Mouse (Mus musculus) cerebellum, adult (tissue): ENCODE results near the gene Dleu7.
A peak's percentile ranks its signal among the peaks of the same experiment; 100 is the strongest.

Experiments used
- ATAC-seq: cut with Nextera tagmentation; 2 replicates; pipeline ENCODE4 v1.9.2; 2017; ENCODE audit warnings: mild to moderate bottlenecking, moderate library complexity, mixed read lengths; ENCODE audit not compliant: insufficient number of reproducible peaks, low FRiP score, low TSS enrichment

Gene Dleu7

DNA sequence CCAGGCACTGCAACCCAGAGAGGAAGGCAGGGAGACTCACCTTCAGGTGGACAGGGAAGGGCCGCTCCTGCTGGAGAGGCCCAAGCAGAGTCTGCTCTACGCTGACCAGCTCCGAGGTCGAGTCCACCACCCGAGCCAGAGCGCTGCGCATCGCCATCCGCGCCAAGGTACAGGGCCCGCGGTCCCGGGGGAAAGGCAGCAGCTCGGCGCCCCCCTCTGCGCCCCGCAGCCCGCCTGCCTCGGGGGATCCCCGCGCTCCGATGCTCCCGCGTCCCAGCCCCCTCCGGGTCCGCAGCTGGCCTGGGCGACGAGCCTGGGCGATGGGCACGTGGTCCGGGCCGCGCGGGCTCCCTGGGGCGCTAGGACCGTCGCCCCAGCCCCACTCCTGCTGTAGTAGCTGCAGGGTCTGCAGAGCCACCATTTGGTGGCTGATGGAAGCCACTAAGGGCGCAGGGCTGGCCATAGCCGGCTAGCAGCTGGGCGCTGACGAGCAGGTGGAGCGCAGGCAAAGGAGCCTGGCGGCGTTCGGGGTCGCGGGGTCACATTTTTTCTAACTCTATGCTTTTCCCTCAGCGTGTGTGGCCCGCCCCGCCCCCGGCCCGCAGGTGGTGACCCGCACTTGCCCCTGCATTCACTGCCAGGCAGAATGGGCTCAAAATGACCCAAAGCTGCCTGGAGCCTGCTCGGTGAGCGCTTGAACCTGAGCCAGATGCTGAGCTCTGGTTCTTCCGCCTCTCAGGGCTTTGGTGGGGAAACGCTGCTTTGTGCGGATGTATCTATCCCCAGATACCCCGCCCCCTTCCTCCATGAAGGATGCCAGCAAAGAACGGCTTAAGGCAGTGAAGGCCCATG lies at the start of gene Dleu7, which contains the start of gene Rnaseh2b:
Gene Dleu7 (minus strand): TSS at position 560 of the 852 bp plus-strand sequence.
Gene Rnaseh2b (plus strand): TSS at position 102 of the 852 bp plus-strand sequence.
- ATAC-seq, result peak; percentile 56; the same call in 1 of the 2 replicates

DNA sequence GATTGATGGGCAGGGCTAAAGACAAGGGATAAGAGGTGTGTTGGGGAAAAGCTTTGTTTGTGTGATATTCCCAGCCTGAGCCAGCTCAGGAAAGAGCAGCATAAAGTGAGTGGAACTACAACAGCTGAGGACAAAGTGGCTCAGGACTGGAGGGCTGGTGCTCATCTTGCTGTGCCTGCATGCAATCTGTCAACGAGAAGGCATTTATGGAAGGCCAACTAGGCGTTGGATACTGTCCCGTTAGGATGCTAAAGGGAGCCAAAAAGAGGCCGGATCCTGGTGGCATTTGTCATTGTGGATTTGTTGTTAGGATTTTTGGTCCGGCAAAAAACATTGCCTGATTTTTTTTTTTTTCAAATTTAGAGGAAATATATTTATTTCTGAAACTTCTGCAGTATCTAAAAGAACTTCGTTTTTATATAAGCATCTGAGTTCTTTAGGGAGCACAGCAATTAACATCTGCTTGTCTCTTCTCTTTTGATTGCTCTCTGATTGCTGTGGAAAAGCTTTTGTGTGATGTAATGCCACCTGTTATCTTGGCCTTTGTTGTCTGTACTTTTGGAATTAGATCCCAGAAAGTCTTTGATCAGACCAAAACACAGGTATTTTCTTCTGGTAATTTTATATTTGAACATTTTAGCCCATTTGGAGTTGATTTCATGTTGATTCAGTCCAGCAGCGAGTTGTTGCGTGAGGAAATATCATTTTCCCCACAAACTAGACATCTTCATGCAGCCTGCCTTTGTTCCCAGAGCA lies 49.2 kb upstream of the Dleu7 start:
- ATAC-seq, result peak; percentile 78

- no peak for ATAC-seq
Measured at GRCm38 (mm10) chr14:62339196-62339595, 46.3 kb upstream of the Dleu7 start.

GRCm38 (mm10) chr14:62333909-62334687 lies 41.3 kb upstream of the Dleu7 start:
- ATAC-seq, result no peak

DNA sequence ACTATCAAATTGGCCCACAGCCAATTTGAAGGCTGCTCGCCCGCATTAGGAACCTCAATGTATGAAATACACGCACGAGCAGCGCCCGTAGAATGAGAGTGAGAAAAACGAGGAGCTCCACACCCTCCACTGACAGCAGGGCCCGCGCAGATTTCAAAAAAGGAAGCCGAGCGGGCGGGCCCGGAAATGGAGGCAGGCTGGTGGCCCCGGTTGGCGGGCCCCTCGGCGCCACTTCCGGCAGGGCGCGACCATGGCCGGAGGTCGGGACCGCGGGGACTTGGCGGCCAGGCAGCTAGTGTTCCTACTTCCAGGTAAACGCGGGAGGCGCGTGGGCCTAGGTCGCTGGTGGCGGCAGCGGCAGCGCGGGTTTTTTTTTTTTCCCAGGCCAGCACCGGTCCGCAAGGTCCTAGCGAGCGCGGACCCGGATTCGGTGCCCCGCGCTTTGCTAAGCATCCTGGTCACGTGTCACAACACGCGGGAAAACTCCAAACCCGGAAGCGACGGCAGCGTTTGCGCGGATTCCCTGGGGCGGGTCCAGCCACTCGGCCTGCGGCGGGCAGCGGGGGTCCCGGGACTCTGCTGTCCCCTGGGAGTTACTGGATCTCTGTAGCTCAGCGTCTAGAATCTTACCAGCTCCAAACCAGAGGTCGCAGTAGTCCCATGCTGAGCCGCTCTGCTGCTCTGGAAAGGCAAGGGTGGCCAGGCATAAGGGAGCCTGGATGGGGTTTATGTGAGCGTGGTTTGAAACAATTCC lies 39.2 kb upstream of the Dleu7 start:
- ATAC-seq, result peak; percentile 97

DNA sequence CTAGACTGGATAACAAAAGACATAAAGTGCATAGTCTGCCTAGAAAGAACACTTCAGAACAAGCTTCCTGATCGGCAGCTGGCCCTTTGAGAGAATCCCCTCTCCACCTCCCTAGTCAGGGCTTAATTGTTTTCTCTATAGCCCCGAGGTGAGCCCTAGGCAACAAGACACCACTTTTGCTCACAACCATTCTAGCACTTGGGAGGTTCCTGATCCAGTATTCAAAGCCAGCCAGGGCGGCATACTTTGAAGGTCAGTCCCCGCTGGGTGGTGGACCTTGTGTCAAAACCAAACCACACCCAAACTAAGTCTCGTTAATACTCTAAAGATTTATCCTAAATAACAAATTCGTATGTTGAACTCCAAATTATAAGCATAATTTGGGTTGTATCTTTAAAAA lies 38.6 kb upstream of the Dleu7 start:
- no peak for ATAC-seq

GRCm38 (mm10) chr14:62329631-62330030 lies 36.8 kb upstream of the Dleu7 start:
- ATAC-seq, result no peak

GRCm38 (mm10) chr14:62328606-62329005 lies 35.8 kb upstream of the Dleu7 start:
- ATAC-seq, result no peak

DNA sequence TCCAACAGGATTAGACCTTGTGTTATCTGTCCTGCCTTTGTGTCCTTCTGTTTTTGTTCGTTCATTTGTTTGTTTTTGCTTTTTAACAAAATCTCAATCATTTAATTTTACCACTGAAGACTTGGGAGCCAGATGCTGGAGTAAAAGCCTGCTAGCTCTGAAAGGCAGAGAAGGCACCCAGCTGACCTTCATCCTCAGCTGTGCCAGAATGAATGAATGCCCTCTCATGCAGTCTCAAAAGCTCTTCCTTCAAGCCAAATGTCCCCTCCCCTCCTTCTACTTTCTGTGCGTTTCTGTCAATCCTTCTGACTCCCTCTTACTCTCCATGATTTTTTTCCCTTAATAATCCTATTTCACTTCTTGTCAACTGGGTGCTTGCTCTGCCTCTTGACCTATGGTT lies 34.3 kb upstream of the Dleu7 start:
- no peak for ATAC-seq

DNA sequence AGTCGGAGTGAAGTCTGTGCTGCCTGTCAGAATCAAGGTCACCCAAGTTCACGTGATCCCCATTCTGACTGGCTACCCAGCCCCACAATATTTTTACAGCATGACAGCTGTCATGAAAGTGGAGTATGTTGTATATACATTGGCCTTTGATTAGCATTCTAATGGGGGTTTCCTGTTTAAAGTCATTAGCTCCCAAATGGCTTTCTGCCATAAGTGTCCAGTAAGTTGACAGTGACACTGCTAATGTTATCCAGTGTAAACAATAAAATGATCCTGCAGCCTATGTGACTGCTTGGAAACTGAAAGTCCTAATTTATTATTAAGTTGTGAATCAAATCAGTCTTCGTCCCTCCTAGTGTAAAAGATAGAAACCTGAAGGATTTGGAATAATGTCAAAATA lies 33.2 kb upstream of the Dleu7 start:
- no peak for ATAC-seq

- no peak for ATAC-seq
Measured at GRCm38 (mm10) chr14:62324943-62325342, 32.1 kb upstream of the Dleu7 start.

DNA sequence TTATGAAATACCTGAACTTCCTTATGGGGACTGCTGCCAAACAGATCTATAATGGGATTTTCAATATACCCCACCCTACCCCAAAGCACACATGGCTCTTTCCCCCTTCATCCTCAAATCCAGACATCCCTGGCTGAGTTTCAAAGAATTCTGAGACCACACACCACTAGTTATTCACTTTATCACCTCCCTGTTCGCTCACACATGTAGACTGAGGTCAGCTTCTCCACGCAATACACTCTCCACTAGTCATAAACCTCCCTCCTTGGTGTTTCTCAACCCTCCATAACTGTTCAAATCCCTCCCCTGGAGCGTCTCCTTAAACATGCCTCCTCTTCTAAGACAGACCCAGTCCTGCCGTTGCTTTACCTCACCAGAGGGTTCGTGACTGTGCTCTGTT lies 30.6 kb upstream of the Dleu7 start:
- no peak for ATAC-seq

DNA sequence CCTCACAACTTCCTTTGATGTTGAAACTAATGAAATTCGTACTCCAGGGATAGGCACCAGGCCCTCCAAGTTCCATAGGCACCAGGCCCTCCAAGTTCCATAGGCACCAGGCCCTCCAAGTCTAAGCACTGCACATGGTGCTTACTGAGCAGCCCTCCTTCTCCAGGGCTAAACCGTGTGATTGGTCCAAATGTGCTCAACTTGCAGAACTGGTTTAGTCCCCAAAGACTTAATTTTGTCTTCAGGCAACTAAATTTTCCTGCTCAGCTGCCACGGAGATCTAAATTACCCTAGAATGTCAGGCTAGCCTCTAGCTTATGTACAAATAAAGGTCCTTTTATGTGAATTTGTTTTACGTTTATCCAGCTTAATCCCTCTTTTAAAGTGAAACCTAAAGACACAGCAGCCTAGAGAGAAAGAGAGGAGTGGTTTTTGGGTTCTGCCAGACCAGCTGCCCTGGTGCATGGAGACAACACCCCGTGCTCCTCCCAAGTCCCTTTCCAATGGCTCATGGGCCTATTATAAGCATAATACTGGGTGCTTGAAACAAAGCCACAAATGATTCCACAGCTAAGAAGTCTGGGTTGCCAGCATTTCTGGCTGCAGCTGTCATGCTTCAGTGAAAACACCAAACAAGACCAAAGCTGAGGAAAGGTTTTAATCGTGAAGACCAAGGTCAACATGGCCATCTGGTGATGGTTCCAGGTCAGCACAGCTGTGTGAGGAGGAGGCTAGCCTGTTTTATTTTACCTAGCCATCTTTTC lies 29.9 kb upstream of the Dleu7 start:
- ATAC-seq, result no peak

- no peak for ATAC-seq
Measured at GRCm38 (mm10) chr14:62311672-62312071, 18.8 kb upstream of the Dleu7 start.

- no peak for ATAC-seq
Measured at GRCm38 (mm10) chr14:62309026-62309425, 16.2 kb upstream of the Dleu7 start.

DNA sequence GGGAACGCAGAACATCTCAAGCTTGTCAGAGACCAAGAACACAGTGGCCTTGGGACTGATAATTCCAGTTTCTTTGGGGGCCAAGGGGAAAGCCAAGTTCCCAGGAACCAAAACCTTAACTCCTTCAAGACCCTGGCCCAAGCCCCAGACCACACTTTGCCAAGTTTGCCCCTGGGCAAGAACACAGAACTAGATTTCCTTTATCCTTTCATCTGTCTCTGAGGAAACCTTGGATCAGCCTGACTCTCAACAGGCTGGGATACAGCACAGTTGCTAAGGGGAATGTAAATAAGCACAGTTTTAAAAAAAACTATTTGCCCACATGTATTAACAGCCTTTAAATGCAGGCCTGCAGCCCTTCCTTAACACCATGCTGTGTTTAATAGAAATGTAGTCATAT lies 14.7 kb upstream of the Dleu7 start:
- no peak for ATAC-seq

GRCm38 (mm10) chr14:62300031-62300430 lies 7.2 kb upstream of the Dleu7 start:
- ATAC-seq, result no peak

- ATAC-seq, result no peak
Measured at GRCm38 (mm10) chr14:62298808-62299207, 6.0 kb upstream of the Dleu7 start.

GRCm38 (mm10) chr14:62292166-62292487 lies 720 bp downstream of the Dleu7 start:
- no peak; the same call in 1 of the 2 replicates for ATAC-seq
